Mouse (Mus musculus) adrenal gland, adult (tissue): ENCODE measurements around the gene Zcchc17.
A peak's percentile ranks its signal among the peaks of the same experiment; 100 is the strongest.

Experiments used
- DNase-seq, 2 experiments: peaks; one replicate each; pipeline ENCODE4 v3.0.0; 2022 to 2023; ENCODE audit warnings: low spot score in 1 of 2; ENCODE audit not compliant: inconsistent age in 2 of 2

The Zcchc17 gene

DNA sequence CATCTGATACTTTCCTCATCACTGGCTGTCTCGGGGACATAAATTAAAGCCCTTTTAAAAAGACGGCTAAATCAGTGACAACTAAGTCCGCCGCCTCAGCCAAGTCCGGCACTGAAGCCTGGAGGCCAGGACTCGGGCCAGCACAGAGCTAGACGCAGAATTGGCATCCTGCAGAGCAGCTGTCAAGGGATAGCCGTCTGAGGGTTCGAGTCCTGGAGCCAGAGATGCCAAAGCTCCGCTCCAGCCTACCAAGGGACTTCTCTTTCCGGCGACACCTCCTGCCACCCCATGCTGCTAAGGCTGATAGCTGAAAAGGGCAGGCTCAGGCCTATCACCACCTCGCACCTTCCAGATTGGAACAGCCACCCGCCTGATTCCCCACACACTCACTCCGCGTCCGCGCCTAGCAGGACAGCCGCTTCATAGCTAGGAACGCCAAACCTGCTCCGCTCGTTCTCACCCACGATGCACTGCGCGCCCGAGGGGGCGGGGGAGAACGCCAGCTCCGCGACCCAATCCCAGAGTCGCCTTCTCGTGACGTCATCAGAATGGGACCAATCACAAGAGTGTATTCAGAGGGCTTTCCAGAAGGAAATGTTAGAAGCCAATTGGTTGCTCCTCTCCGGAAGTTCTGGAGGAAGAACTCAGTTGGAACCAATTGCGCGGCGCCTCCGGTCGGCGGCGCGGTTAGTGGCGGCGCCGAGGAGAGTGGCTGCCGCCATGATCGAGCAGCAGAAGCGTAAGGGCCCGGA lies at the start of gene Zcchc17, which contains the start of gene Snrnp40:
Zcchc17 (minus strand) TSS at position 458 of the 752 bp plus-strand sequence.
Snrnp40 (plus strand) TSS at position 647 of the 752 bp plus-strand sequence.
- DNase-seq, result peak; percentile 98 to 99

DNA sequence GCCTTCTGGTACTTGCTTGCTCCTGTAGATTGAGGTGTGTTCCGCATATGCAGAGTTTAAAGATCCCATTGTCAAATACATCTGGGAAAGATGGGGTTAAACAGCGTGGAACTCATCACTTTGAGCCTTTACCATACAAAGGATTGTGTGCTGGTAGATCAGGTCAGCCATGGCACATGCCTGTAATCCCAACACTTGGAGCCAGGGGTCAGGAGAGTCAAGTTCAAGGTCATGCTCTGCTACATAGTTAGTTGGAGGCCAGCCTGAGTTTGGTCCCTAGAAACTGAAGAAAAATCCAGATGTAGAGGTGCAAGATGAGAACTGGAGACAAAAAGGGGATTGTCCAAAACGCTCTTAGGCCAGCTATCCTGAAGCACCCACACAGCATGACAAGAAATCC lies 31.5 kb upstream of the Zcchc17 start:
- no peak for DNase-seq

DNA sequence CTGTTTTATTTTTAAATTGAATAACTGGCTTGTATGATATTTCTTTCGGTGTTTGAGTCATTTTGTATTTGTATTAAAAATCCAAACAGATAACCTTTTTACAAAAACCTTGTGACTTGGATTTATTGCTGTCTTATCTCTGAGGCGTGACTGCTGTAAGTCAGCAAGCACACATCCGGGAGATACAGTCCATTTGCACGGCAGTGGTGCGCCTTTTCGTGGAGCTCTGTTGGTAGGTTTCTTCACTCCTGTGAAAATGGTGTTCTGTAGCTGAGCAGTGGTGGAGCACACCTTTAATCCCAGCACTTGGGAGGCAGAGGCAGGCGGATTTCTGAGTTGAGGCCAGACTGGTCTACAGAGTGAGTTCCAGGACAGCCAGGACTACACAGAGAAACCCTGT lies 30.2 kb upstream of the Zcchc17 start:
- DNase-seq, result peak in 1 of 2 experiments; percentile 49

DNA sequence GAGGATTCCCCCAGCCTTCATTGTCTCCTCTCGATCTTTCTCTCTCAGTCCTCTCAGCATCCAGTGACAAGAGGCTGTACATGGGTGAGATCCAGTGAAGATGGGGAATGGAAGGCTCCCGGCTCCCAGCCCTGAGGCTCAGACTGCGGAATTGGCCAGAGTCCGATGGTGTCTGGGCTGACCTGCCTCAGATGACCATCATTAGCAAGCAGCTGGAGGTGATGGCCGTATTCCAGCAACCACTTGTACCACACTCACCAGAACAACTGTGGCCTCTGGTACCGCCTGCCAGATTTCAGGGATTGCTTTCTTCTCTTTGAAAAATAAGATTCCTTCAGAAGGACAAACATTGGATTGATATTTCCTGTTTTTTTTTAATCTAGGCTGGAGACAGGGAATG lies 29.8 kb upstream of the Zcchc17 start:
- peak; percentile 62 to 77 for DNase-seq

DNA sequence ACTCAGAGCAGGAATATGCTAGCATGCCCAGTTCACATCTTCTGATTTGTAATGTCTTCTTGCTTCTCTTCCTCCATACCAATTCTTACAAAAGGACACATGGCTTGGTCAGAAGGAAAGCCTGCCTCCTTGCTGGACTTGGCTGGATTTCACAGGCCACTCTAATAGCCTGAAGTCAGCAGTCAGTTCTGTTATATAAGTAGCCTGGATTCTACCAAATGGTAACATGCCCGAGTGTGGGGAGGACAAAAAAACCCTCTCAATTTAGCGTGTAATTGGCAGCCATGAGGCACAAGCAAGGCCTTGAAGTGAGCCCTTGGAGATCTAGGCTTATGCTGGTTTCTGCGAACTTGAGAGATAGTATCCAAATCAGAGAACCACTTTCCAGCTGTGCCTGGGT lies 27.5 kb upstream of the Zcchc17 start:
- peak; percentile 23 to 63 for DNase-seq

DNA sequence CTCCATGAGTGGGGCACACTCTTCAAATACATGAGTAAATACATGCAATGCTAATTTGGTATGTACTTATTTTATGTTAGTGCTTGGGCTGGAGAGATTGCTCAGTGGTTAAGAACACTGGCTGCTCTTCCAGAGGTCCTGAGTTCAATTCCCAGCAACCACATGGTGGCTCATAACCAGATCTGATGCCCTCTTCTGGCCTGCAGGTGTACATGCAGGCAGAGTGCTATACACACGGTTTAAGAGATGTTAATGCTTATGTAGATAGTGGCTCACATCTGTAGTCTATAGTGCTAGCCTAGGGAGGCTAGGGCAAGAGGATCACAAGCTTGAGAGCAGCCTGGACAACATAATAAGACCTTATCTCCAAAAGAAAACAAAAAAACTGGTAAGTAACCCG lies 20.7 kb upstream of the Zcchc17 start:
- no peak for DNase-seq

DNA sequence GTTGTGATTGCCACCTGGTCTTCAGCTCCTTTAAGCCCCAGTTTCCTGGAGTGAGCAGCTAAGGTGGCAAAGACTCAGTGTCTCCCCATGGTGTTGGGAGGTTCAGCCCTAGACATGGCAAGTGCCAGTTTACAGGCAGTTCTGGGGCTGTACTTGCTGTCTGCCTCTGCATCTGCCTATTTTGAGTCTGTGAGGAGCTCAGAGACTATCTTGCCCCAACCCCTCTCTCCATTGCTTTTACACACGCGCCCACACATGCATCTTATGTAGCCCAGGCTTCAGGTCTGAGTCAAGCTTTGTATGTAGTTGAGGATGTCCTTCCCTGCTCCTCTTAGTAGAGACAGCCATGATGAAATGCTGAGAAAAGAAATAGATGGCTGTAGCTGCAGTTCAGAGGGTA lies 19.4 kb upstream of the Zcchc17 start:
- no peak for DNase-seq

DNA sequence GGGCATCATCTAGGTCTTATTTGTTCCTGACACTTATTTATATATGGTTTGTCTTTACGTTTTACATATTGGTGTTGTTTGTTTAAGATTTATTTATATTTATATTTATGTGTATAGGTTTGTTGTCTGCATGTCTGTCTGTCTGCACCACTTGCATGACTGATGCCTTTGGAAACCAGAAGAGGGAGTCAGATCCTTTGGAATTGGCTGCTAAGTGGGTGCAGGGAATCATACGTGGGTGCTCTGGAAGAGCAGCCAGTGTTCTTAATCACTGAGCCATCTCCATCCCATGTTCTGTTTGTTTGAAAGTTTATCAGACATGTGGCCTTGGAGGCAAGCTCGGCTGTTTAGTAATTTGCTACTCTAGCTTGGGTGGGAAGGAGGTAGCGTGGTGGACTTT lies 17.8 kb upstream of the Zcchc17 start:
- no peak for DNase-seq

DNA sequence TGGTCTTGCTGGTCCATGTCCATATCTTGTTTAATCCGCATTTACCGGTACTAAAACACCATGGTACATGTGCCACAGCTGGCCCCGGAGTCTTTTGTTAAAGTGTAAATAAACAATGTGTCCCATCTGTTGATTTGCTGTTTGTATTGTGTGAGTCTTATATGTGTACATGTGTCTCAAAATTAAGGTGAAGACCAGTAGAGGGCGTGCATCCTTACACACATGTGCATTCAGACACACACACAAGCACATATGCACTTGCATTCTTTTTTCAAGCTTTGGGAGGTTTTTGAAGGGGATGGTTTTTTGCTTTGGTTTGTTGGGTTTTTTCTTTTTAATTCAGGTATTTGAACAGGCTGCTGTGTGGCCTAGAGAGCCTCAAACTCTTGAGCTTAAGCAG lies 16.9 kb upstream of the Zcchc17 start:
- no peak for DNase-seq

DNA sequence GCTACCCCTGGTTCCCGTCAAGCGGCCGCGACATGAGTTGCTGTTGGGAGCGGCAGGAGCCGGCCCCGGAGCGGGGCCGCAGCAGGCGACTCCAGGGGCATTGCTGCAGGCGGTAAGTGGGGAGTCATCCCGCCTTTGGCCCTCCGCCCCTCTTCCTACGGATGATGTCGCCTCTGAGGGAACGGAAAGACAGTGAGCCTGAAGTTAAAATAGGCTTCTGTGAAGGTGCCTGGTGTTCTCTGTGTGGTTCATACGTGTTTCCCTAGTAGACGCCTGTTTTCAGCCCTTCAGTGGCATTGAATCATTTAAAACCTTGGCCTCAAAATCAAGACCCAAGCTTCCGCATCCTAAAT lies 471 bp upstream of the Zcchc17 start:
- no peak for DNase-seq

DNA sequence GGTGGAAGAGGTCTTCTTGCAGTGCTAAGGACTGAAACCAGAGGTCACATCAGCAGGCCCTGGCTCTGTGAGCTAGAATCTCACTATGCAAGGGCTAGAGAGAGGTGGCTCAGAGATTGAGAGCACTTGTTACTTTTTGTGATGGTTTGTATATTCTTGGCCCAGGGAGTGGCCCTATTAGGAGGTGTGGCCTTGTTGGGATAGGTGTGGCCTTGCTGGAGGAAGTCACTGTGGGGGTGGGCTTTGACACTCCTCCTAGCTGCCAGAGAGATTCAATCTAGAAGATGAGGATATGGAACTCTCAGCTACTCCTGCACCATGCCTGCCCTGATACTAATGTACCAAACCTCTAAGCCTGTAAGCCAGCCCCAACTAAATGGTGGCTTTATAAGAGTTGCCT lies 1.8 kb downstream of the Zcchc17 start:
- DNase-seq, result no peak

DNA sequence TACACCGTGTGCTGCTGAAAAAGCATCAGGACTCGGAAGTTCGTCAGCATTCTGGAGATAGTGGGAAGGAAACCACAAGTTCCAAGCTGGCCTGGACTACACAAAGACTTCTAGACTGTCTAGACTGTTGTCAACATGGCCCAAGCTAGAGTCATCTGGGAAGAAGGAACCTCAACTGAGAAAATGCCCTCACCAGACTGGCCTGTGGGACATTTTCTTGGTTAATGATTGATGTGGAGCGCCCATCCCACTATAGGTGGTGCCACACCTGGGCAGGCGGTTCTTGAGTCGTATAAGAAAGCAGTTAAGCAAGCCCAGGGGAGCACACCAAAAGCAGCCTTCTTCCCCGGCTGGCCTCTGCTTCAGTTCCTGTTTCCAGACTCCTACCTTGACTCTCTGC lies 7.2 kb downstream of the Zcchc17 start:
- no peak for DNase-seq

DNA sequence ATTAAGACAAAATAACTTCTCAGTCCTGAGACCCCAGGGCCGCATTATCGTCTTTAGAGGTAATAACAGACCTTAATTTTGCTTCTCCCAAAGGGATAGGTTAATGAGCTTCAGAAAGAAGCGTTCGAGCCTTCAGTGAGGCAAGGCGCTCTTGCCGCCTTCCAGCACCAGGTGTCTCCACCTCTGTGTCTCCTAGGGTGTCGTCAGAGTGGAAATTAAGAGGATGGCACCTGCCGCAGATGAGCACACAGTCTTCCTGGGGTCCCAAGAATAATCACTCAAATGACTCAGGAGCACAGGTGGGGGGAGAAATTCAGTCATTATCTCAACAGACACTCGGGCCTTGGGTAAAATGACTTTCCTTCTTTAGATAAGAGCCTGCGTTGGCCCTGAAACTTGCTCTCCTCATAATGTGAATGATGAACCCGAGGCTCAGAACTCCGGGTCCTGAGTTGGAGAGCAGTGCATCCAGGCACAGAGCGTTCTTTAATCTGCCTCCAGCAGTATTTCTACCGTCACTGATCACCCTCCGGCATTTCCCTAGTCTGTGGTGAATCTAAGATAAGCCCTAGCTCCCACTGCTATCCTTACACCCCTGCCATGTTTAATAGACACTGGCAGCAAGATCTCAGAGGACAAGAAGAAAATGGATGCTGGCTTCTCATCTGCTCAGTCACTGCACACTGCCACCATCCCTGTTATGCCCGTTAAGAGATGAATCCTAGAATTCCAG lies 8.9 kb downstream of the Zcchc17 start:
- peak in 1 of 2 experiments; percentile 45 for DNase-seq

DNA sequence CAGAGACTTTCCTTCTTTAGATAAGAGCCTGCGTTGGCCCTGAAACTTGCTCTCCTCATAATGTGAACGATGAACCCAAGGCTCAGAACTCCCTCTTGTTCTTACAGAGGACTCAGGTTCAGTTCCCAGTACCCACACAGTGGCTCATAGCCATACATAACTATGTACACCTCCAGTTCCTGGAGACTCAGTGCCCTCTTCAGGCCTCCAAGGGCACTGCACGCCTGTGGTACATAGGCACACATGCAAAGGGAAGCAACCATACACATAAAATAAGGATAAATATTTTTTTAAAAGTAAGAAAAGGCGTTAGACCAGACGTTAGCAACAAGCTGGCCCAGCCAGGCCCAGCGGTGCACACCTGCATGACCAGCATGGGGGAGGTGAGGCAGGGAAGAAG lies 10.1 kb downstream of the Zcchc17 start:
- DNase-seq, result no peak

DNA sequence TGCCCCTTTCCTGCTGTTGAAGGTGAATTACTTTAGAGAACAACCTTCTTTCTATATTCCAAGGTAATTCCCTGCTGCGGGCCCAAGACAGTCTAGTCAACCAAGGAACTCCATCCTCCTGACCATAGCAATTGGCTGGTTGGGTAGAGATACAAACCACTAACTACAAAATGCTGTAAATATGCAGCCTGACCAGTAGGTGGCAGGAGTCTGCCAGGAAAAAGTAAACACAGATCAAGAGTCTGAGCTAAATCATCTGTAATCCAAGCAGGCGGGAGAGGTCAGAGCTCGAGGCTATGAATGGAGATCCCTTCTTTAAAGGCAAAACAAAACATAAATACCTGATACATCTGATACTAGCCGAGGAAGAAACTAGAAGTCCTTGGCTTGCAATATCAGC lies 18.1 kb downstream of the Zcchc17 start:
- DNase-seq, result peak; percentile 50 to 77

DNA sequence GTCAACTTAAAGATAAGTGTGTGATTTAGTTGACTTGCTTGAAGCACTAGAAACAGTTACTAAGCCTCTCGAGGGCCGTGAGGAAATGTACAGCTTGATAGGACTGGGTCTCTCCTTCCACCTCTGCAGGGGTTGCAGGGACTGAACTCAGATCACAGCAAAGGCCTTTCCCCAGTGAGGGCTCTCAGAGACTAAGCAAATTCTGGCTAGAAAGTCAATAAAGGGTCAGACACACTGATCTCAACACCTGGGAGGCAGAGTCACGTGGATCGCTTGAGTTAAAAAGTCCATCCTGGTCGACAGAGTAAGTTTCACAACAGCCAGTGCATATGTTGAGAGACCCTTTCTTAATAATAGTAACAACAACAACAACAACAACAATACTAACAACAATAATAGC lies 23.9 kb downstream of the Zcchc17 start:
- DNase-seq, result no peak

DNA sequence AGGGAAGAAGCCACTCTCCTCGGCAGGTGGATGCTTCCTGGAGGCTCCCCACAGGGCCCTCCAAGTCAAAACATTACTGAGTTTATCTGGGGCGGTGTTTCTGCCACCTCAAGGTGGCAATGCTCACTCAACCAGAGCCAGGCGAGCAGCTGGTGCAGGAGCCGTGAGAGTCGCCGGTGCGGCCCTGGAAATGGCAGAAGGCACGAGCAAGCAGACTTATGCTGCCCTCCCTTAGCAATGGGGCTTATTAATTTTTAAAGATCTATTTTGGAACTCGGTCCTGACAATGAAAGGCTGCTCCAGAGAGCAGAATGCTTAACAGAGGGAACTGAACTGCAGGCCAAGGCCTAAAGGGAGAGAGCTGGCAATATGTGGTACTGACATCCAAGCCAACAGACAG lies 32.4 kb downstream of the Zcchc17 start:
- no peak for DNase-seq

DNA sequence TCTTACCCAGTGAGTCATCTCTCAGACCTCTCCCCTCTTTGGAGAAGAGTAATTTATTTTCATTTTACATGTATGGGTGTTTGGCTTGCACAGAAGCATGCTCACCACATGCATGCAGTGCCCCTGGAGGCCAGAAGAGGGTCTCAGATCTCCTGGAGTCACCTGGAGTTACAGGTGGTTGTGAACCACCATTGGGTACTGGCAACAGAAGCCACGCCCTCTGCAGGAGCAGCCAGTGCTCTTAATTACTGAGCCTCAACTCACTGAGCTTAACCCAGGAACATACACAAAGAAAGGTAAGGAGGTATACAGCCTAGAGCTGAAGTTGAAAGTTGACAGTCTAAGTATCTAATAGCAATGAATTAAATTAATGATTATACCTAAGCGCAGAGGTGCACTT lies 34.3 kb downstream of the Zcchc17 start:
- DNase-seq, result no peak

DNA sequence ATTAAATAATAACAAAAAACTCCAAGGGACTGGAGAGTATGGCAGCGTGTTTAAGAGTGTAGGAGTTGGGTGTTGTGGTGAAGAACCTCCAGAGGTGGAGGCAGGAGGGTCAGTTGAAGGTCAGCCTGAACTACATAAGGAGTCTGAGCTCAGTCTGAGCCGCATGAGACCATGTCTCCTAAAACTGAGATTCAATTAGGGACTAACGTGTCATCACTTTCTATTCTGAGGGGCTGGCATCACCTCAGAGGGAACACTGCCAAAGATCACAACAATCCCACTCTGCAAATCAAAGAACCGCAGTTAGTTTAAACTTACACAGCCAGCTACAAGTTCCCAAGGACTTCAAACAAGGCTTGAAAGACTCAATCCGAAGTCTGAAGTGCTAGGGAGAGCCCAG lies 36.1 kb downstream of the Zcchc17 start:
- DNase-seq, result no peak

DNA sequence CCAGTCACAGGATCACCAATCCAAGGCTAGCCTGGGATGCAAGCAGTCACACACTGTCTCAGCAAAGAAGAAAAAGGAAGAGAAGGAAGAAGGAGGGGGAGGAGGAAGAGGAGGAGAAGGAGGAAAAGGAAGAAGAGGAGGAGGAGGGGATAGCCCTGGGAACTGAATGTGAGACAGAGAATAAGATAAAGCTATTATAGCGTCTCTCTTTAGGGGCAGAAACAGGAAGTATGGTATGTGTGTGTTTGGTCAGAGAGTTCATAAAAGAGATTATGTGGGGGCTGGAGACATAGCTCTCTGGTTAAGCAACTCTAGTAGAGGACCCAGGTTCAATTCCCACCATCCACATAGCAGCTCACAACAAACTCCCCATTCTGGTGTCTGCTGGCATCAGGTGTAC lies 36.6 kb downstream of the Zcchc17 start:
- no peak for DNase-seq

DNA sequence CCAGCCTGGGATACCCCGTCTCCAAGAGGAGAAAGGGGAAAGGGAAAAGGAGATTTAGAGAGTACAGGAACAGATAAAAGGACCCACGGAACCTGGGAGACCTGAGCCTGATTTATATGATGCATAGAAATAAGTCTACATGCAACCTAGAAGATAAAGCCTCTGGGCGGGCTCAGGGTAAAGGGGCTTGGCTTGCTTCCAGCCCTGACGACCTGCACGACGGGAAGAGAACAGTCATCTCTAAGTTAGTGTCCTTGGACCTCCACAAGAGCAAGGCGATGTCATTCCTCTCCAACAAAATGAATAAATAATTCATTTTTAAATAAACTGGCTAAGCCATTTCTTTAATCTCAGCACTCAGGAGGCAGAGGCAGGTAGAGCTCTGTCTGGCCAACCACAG lies 37.2 kb downstream of the Zcchc17 start:
- peak in 1 of 2 experiments; percentile 54 for DNase-seq

DNA sequence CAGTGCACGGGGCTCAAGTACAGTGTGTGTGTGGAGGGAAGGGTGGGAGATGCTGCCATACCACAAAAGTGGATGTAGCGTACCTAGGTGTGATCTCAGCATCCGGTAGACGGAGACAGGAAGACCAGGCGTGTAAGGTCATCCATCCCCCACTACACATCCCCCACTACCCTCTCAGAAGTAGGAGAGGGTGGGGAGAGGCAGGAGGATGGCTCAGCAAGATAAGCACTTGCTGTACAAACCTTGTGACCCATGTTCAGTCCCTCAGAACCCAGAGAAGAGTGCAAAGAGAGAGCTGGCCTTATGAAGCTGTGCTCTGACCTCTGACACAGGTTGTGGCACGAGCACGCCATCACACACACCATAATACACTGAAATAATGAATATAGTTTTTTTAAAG lies 38.1 kb downstream of the Zcchc17 start:
- no peak for DNase-seq

DNA sequence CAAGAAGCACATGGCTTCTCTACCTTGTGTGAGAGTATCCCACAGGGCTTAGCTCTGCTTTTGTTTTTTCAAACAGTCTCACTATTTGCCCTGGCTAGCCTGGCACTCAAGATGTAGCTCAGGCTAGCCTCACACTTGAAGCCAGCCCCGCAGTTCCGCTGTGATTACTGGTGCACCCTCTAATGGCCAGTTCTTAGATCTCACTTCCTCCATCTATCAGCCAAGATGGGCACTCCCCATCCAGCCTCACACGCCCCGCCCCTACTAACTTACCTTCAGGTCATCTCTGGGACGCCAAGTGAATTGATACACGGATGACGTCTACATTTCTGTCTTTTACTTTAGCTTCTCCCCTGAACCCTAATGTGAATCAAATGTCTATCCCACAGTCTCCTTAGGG lies 40.2 kb downstream of the Zcchc17 start:
- DNase-seq, result no peak
